Mouse (Mus musculus): Measurements from ENCODE around the gene Prx. TPM values are rescaled to one million over a fixed set of nuclear protein-coding genes. Genes with fewer than 3 reads are reported as not detected.
A peak's percentile ranks its signal among the peaks of the same experiment; 100 is the strongest.

Prx gene
- polyA plus RNA-seq, 1 experiment, result 2.4 TPM

GRCm38 (mm10) chr7:27541922-27542321 lies 42.8 kb downstream of the Prx start:
- TF ChIP-seq CTCF (IDR thresholded peaks at IDR 0.05; ENCODE audit: borderline replicate concordance, extremely low read depth, insufficient read depth, insufficient read length) (no peak), POLR2A (IDR thresholded peaks at IDR 0.05; ENCODE audit: borderline replicate concordance, extremely low read depth, insufficient read depth, insufficient read length, poor library complexity, severe bottlenecking) (no peak)

DNA sequence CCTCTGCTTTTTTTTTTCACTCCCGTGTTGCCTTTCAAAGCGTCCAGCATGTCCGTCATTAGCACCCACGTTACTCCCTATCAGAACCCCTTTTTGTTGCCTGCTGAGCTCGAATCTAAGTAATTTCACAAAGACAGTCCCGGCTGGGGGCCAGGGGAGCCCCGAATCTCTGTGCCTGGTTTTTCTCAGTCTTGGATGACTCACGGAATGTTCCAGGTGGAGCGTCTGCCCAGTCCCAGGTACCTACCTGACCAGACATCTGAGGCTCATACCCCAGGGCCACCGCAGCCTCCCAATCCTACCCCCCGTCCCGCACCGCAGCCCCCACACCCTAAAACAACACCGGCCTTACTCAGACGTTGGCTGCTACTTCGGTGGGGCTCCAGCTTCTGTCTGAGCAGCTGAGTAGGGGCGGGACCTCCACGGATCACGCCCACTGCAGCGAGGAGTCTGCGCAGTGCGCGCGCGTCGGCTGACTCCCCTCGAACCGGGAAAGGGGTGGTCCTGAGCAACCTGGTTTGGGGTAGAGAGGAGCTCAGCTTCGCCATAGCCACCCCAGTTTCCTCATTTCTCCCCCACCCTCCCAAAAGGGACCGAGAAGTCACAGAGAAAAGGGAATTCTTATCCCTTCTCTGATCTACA lies 43.4 kb downstream of the Prx start:
- TF ChIP-seq POLR2A (IDR thresholded peaks at IDR 0.05; ENCODE audit: borderline replicate concordance, extremely low read depth, insufficient read depth, insufficient read length, poor library complexity, severe bottlenecking), result peak; percentile 65; the same call in 1 of the 2 replicates
- TF ChIP-seq CTCF (IDR thresholded peaks at IDR 0.05; ENCODE audit: borderline replicate concordance, extremely low read depth, insufficient read depth, insufficient read length), result no peak
- peak; percentile 95 for DNase-seq (ENCODE audit: low read depth)

More at GRCm38 (mm10) chr7:27541922-27542321, 42.8 kb downstream of the Prx start:
- no peak for DNase-seq (ENCODE audit: low read depth)

- no peak for DNase-seq (ENCODE audit: low read depth)
Observed at GRCm38 (mm10) chr7:27543065-27543464, 43.9 kb downstream of the Prx start.

DNA sequence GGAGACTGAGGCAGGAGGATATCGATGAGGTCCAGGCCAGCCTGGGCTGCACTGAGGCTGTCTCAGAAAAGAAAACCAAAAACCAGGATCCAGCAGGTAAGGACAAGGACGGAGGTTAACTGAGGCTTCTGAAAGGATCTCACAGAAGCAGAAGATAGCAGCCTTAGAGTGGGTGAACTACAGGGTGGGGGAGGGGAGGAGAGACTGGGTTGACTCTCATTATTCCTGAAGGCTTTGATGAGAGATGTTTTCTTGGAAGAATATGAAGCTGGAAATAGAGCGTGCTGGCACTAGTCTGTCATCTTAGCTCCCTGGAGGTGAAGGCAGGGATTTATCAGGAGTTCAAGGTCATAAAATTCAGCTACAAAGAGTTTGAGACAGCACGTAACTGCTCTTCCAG lies 44.7 kb downstream of the Prx start:
- TF ChIP-seq POLR2A (IDR thresholded peaks at IDR 0.05; ENCODE audit: borderline replicate concordance, extremely low read depth, insufficient read depth, insufficient read length, poor library complexity, severe bottlenecking) (no peak), CTCF (IDR thresholded peaks at IDR 0.05; ENCODE audit: borderline replicate concordance, extremely low read depth, insufficient read depth, insufficient read length) (no peak)

More at GRCm38 (mm10) chr7:27543065-27543464, 43.9 kb downstream of the Prx start:
- no peak for TF ChIP-seq CTCF (IDR thresholded peaks at IDR 0.05; ENCODE audit: borderline replicate concordance, extremely low read depth, insufficient read depth, insufficient read length)
- no peak for TF ChIP-seq POLR2A (IDR thresholded peaks at IDR 0.05; ENCODE audit: borderline replicate concordance, extremely low read depth, insufficient read depth, insufficient read length, poor library complexity, severe bottlenecking)

GRCm38 (mm10) chr7:27544675-27545370 lies 45.7 kb downstream of the Prx start:
- no peak for TF ChIP-seq POLR2A (IDR thresholded peaks at IDR 0.05; ENCODE audit: borderline replicate concordance, extremely low read depth, insufficient read depth, insufficient read length, poor library complexity, severe bottlenecking)
- TF ChIP-seq CTCF (IDR thresholded peaks at IDR 0.05; ENCODE audit: borderline replicate concordance, extremely low read depth, insufficient read depth, insufficient read length), result no peak
- DNase-seq (ENCODE audit: low read depth), result no peak

More for the DNA sequence above, 44.7 kb downstream of the Prx start:
- DNase-seq (ENCODE audit: low read depth), result no peak

GRCm38 (mm10) chr7:27549597-27549996 lies 50.5 kb downstream of the Prx start:
- TF ChIP-seq POLR2A (IDR thresholded peaks at IDR 0.05; ENCODE audit: borderline replicate concordance, extremely low read depth, insufficient read depth, insufficient read length, poor library complexity, severe bottlenecking), result no peak
- no peak for TF ChIP-seq CTCF (IDR thresholded peaks at IDR 0.05; ENCODE audit: borderline replicate concordance, extremely low read depth, insufficient read depth, insufficient read length)

DNA sequence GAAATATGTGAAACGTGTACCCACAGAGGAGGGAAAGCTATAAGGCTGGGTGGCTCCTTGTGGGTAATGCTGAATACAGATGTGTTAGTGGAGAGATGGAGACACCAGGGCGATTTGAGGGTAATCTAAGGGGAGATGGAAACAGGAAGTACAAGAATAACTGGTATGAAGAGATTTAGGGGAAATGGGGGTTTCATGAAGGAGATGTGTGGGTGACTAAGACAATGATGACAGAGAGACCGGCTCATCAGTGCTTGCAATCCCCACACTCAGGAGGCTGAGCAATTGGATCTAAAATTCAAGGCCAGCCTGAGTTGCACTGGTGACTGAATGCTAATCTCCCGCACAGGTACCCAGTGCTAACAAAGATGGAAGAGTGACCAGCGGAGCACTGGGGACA lies 52.9 kb downstream of the Prx start:
- no peak for TF ChIP-seq CTCF (IDR thresholded peaks at IDR 0.05; ENCODE audit: borderline replicate concordance, extremely low read depth, insufficient read depth, insufficient read length)
- no peak for TF ChIP-seq POLR2A (IDR thresholded peaks at IDR 0.05; ENCODE audit: borderline replicate concordance, extremely low read depth, insufficient read depth, insufficient read length, poor library complexity, severe bottlenecking)
- DNase-seq (ENCODE audit: low read depth), result no peak

More at GRCm38 (mm10) chr7:27549597-27549996, 50.5 kb downstream of the Prx start:
- no peak for DNase-seq (ENCODE audit: low read depth)

DNA sequence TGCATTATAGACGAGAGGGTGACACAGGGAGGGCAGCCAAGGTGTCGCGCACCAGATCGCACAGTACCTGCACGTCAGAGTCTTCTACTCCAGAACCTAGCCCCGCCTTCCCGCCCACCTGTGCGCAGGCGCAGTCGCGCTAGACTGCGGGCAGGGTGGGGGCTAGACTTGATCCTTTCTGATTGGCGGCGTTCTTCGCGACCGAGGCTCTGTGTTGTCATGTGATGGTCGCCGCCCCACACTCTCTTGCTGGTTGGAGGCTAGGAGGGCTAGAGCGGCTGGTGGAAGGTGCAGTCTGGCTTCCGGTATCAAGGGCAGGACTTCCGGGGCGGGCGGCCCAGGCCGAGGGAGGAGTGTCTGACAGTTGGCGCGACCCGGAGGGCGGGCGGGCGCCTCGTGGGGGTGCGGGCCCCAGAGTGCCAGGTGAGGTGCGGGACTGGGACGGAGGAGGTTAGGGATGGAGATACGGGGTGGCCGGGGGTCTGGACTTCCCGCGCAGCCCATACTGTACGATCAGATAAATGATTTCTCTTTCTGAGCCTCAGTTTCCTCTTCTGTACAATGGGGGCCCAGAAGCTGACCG lies 53.9 kb downstream of the Prx start, which contains the start of the genes Pld3 and 2310022A10Rik:
TSS of gene Pld3 (minus strand) at position 288 of the 583 bp plus-strand sequence.
TSS of gene 2310022A10Rik (plus strand) at position 303 of the 583 bp plus-strand sequence.
- DNase-seq (ENCODE audit: low read depth), result peak; percentile 99
- TF ChIP-seq POLR2A (IDR thresholded peaks at IDR 0.05; ENCODE audit: borderline replicate concordance, extremely low read depth, insufficient read depth, insufficient read length, poor library complexity, severe bottlenecking) (peak; percentile 73), CTCF (IDR thresholded peaks at IDR 0.05; ENCODE audit: borderline replicate concordance, extremely low read depth, insufficient read depth, insufficient read length) (no peak)

- TF ChIP-seq POLR2A (IDR thresholded peaks at IDR 0.05; ENCODE audit: borderline replicate concordance, extremely low read depth, insufficient read depth, insufficient read length, poor library complexity, severe bottlenecking) (no peak), CTCF (IDR thresholded peaks at IDR 0.05; ENCODE audit: borderline replicate concordance, extremely low read depth, insufficient read depth, insufficient read length) (no peak)
- DNase-seq (ENCODE audit: low read depth), result no peak
Observed at GRCm38 (mm10) chr7:27560291-27560887, 61.3 kb downstream of the Prx start.

DNA sequence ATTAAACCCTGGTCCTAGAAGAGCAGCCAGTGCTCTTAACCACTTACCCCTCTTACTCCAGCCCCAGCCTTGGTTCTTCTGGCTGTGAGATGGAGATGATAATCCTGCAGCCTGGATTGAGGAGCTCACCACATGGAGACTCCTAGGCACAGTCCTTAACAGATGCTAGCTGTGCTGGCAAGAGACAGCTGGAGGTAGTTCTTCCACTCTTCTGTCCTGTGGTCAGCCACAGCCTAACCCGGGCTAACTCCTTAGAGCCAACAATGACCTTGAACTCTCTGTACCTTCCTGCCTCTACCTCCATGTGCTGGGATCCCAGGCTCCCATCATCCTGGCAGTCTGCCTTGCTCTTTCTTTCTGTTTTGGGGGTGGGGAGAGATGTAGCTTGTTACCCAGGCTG lies 61.9 kb downstream of the Prx start:
- no peak for DNase-seq (ENCODE audit: low read depth)
- no peak for TF ChIP-seq POLR2A (IDR thresholded peaks at IDR 0.05; ENCODE audit: borderline replicate concordance, extremely low read depth, insufficient read depth, insufficient read length, poor library complexity, severe bottlenecking)
- no peak for TF ChIP-seq CTCF (IDR thresholded peaks at IDR 0.05; ENCODE audit: borderline replicate concordance, extremely low read depth, insufficient read depth, insufficient read length)

Other genes with a start within 250 kb of the Prx start
- 109 and 112 TPM in 2 replicates for gene Numbl, start 240.9 kb upstream of the Prx start, polyA plus RNA-seq (2012; rRNA removed)
- 24.3 and 24.4 TPM in 2 replicates for gene Ltbp4, start 161.6 kb upstream of the Prx start, polyA plus RNA-seq (2012; rRNA removed)
- gene Shkbp1, start 143.3 kb upstream of the Prx start, polyA plus RNA-seq (2012; rRNA removed), result 142 and 232 TPM in 2 replicates
- gene Gm20479, start 141.9 kb upstream of the Prx start, polyA plus RNA-seq (2012; rRNA removed), result 0.20 TPM in 1 of 2 replicates, not detected in the other
- gene Sptbn4, start 51.6 kb upstream of the Prx start, polyA plus RNA-seq (2012; rRNA removed), result 21.0 and 30.4 TPM in 2 replicates
- gene Blvrb, start 51.3 kb upstream of the Prx start, polyA plus RNA-seq (2012; rRNA removed), result 13.9 and 19.1 TPM in 2 replicates
- 7.8 and 12.6 TPM in 2 replicates for gene Sertad3, start 25.6 kb upstream of the Prx start, polyA plus RNA-seq (2012; rRNA removed)
- 4.7 and 5.7 TPM in 2 replicates for gene Sertad1, start 12.4 kb upstream of the Prx start, polyA plus RNA-seq (2012; rRNA removed)
- 1.5 and 1.8 TPM in 2 replicates for gene Hipk4, start 23.9 kb downstream of the Prx start, polyA plus RNA-seq (2012; rRNA removed)
- gene Pld3, start 53.9 kb downstream of the Prx start, polyA plus RNA-seq (2012; rRNA removed), result 192 and 200 TPM in 2 replicates
- 42.8 and 52.7 TPM in 2 replicates for gene 2310022A10Rik, start 53.9 kb downstream of the Prx start, polyA plus RNA-seq (2012; rRNA removed)
- 74.2 and 78.8 TPM in 2 replicates for gene Akt2, start 92.2 kb downstream of the Prx start, polyA plus RNA-seq (2012; rRNA removed)
- 57.7 and 64.6 TPM in 2 replicates for gene Ttc9b, start 154.6 kb downstream of the Prx start, polyA plus RNA-seq (2012; rRNA removed)
- gene Map3k10, start 175.3 kb downstream of the Prx start, polyA plus RNA-seq (2012; rRNA removed), result 76.8 and 93.9 TPM in 2 replicates
- gene Zfp607b, start 190.0 kb downstream of the Prx start, polyA plus RNA-seq (2012; rRNA removed), result 6.6 and 7.3 TPM in 2 replicates
- 37.7 and 46.4 TPM in 2 replicates for gene Zfp60, start 232.1 kb downstream of the Prx start, polyA plus RNA-seq (2012; rRNA removed)